Mouse (Mus musculus) liver, embryonic 18 days (tissue): Measurements from ENCODE around the gene Gabbr1. TPM values are rescaled to one million over a fixed set of nuclear protein-coding genes. Genes with fewer than 3 reads are reported as not detected.

ENCODE experiments used
- polyA plus RNA-seq: library from polyadenylated mRNA; depleted of rRNA; stranded (reverse); fragments of >200 nt; gene quantifications from 2 replicates; pipeline ENCODE4 v1.2.3, GENCODE M21; 2012; rRNA removed

Gabbr1 gene
- polyA plus RNA-seq: 3.1 and 5.1 TPM in 2 replicates

GRCm38 (mm10) chr17:37045611-37046311, at the start of gene Gabbr1:
Gabbr1 (plus strand) TSS chr17:37045966.

DNA sequence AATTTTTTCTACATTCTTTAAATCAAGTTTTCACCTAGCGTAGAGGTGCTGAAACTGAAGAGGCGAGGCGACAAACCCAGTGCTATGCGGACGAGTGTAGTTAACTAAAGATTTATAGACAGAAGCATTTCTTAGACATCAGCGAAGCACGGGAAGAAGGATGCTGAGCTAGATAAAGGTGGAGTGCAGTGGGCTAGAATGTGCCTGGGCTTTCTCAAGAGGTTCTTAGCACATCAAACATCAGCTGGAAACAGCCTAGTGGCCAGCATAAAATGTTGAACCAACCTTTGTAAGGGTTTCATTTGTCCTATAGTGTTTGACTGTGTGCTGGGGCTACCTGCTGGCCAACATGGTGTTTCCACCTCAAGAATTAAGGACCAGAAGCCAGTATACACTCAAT, 44.9 kb upstream of the Gabbr1 start, which contains the start of gene Zfp57:
TSS of gene Zfp57 (plus strand) at position 301 of the 400 bp plus-strand sequence.

DNA sequence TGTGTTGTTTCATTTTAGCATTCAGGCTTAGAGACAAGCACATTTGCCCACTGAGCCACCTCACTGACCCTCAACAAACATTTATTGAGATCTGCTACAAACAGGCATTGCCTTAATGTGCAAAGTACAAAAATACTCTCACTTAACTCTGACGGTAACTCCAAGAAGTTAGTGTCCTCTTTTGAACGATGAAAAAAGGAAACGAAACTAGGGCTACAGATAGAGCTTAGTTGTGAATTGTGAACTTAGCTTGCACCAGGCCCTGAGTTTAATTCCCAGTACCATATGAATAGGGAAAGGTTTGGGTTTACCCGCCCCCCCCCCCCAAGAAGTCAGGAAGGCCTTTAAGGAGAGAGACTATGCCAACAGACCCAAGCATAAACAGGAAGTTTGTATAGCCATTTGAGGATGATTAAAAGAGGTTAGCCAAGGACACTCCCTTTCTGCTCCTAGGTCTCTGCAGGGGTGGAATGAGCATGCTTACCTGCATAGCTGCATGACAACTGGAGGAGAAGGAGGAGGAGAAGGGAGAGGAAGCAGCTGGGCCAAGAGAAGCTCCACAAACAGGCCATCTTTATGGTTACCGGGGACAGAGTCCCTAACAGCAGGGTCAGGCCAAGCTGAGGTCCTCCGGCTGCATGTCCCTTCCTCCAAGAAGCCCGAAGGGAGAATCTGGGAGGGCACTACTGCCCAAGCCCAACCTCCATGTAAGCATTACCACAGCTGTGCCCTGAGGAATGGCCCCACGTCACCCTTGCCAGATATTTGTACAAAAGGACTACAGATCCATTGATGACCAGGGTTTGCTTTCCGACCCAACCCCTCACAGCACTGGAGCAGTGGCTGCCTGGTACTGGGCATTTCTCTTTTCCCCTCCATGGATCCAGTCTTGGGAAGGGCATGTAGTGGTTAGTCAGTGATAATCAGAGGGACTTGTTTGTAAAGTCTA, 22.9 kb upstream of the Gabbr1 start, which contains the start of gene Mog:
TSS of gene Mog (minus strand) at position 771 of the 949 bp plus-strand sequence.

DNA sequence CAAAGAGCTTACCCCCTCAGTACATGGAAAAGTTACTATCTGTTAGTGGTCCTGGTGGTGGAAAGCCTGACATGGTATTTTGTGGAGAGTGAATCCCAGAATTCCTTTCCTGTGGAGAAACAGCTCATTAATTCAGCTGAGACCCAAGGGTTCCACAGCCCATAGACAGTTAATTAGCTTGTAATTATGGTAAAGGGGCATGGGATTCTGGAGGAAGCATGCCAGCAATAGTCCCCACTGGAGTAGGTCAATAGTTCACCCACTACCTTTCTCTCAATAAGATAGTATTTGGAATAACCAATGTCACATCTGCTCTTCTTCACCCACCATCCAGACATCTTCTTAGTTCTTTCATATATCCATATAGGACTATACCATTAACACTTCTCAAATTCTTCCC, 42.6 kb downstream of the Gabbr1 start, which contains the start of gene Olfr90:
TSS of gene Olfr90 (minus strand) at position 101 of the 400 bp plus-strand sequence.

GRCm38 (mm10) chr17:37098178-37098577, 52.4 kb downstream of the Gabbr1 start, which contains the start of gene Olfr91:
Olfr91 (minus strand) TSS chr17:37098278.

DNA sequence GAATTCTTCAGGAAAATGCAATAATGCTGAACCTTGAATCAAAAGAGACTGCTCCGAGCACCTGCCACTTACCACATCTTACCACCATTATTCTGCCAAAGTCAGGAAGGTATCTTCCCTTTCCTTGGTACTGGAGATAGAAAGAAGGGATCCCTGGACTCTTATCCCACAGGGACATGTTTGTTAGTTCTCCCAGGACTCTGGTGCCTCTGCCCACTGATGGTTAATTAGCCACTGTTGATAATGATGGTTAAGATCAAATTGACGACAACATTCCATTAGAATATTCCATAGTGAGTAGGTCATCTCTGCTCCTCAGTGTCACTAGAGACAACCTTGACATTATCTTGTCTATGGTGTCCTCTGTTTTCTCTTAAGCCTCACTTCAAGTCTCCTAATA, 74.2 kb downstream of the Gabbr1 start, which contains the start of gene Olfr92:
TSS of gene Olfr92 (minus strand) at position 101 of the 400 bp plus-strand sequence.

Other genes starting within 250 kb of the Gabbr1 start
- not detected in 2 replicates for gene H2-M10.6, start 233.8 kb upstream of the Gabbr1 start, polyA plus RNA-seq
- gene Trim26, start 208.8 kb upstream of the Gabbr1 start, polyA plus RNA-seq: 19.4 and 23.3 TPM in 2 replicates
- gene Trim15, start 178.8 kb upstream of the Gabbr1 start, polyA plus RNA-seq: 0.25 and 0.42 TPM in 2 replicates
- gene Trim10, start 176.4 kb upstream of the Gabbr1 start, polyA plus RNA-seq: 37.1 and 43.0 TPM in 2 replicates
- gene Trim40, start 155.8 kb upstream of the Gabbr1 start, polyA plus RNA-seq: 0.01 TPM in 1 of 2 replicates, not detected in the other
- gene Trim31, start 147.8 kb upstream of the Gabbr1 start, polyA plus RNA-seq: 0.04 TPM in 1 of 2 replicates, not detected in the other
- 0.05 and 0.07 TPM in 2 replicates for gene Rnf39, start 103.0 kb upstream of the Gabbr1 start, polyA plus RNA-seq
- 31.3 and 33.2 TPM in 2 replicates for gene Ppp1r11, start 94.2 kb upstream of the Gabbr1 start, polyA plus RNA-seq
- 15.5 and 17.6 TPM in 2 replicates for gene Znrd1, start 87.4 kb upstream of the Gabbr1 start, polyA plus RNA-seq
- gene Znrd1as, start 87.4 kb upstream of the Gabbr1 start, polyA plus RNA-seq: 3.4 and 4.2 TPM in 2 replicates
- not detected in 2 replicates for gene 2410137M14Rik, start 64.7 kb upstream of the Gabbr1 start, polyA plus RNA-seq
- gene H2-M5, start 56.4 kb upstream of the Gabbr1 start, polyA plus RNA-seq: 0.08 and 0.10 TPM in 2 replicates
- gene Zfp57, start 44.8 kb upstream of the Gabbr1 start, polyA plus RNA-seq: 4.5 and 5.2 TPM in 2 replicates
- gene Mog, start 22.6 kb upstream of the Gabbr1 start, polyA plus RNA-seq: not detected in 2 replicates
- gene Olfr90, start 42.5 kb downstream of the Gabbr1 start, polyA plus RNA-seq: not detected in 2 replicates
- not detected in 2 replicates for gene Olfr91, start 52.3 kb downstream of the Gabbr1 start, polyA plus RNA-seq
- gene Olfr92, start 74.1 kb downstream of the Gabbr1 start, polyA plus RNA-seq: not detected in 2 replicates
- not detected in 2 replicates for gene Olfr93, start 115.5 kb downstream of the Gabbr1 start, polyA plus RNA-seq
- gene Ubd, start 147.9 kb downstream of the Gabbr1 start, polyA plus RNA-seq: 0.46 and 0.68 TPM in 2 replicates
- gene Olfr94, start 155.0 kb downstream of the Gabbr1 start, polyA plus RNA-seq: not detected in 2 replicates
- not detected in 2 replicates for gene Olfr95, start 167.2 kb downstream of the Gabbr1 start, polyA plus RNA-seq
- not detected in 2 replicates for gene Olfr96, start 174.2 kb downstream of the Gabbr1 start, polyA plus RNA-seq
- not detected in 2 replicates for gene Olfr97, start 191.4 kb downstream of the Gabbr1 start, polyA plus RNA-seq
- not detected in 2 replicates for gene Olfr98, start 217.8 kb downstream of the Gabbr1 start, polyA plus RNA-seq
- 2.6 and 3.0 TPM in 2 replicates for gene H2-M3, start 224.3 kb downstream of the Gabbr1 start, polyA plus RNA-seq
- gene Olfr99, start 237.5 kb downstream of the Gabbr1 start, polyA plus RNA-seq: not detected in 2 replicates